Mouse (Mus musculus) kidney, embryonic 14.5 days (tissue): Measurements from ENCODE around the gene Abhd11. TPM values are rescaled to one million over a fixed set of nuclear protein-coding genes. Genes with fewer than 3 reads are reported as not detected.

ENCODE experiments used
- ATAC-seq: fragments of 200-750 bp; cut with Nextera tagmentation; 2 replicates; pipeline ENCODE4 v1.8.0; 2017; ENCODE audit warnings: moderate number of reproducible peaks, mild to moderate bottlenecking, moderate TSS enrichment, moderate library complexity; ENCODE audit not compliant: low FRiP score, low TSS enrichment
- H3K27ac ChIP-seq: fragments of 300-500 bp; sonication (generic); 2 replicates; pipeline ENCODE4 v1.5.1; 2014; ENCODE audit warnings: low read depth, mild to moderate bottlenecking, low read length, moderate library complexity, mixed read lengths
- H3K27me3 ChIP-seq: fragments of 300-500 bp; sonication (generic); 2 replicates; pipeline ENCODE4 v1.6.1; 2014; ENCODE audit warnings: mild to moderate bottlenecking, low read length; ENCODE audit not compliant: control insufficient read depth, insufficient read depth
- H3K36me3 ChIP-seq: fragments of 300-500 bp; sonication (generic); 2 replicates; pipeline ENCODE4 v1.6.1; 2014; ENCODE audit warnings: low read length, mixed read lengths; ENCODE audit not compliant: control insufficient read depth, insufficient read depth
- H3K4me1 ChIP-seq: fragments of 300-500 bp; sonication (generic); 2 replicates; pipeline ENCODE4 v1.6.1; 2014; ENCODE audit warnings: low read length, mixed read lengths; ENCODE audit not compliant: control insufficient read depth, insufficient read depth
- H3K4me2 ChIP-seq: fragments of 300-500 bp; sonication (generic); replicated peaks from 2 replicates; pipeline ENCODE4 v1.6.1; 2014; ENCODE audit warnings: low read depth, mild to moderate bottlenecking, low read length
- H3K4me3 ChIP-seq: fragments of 300-500 bp; sonication (generic); 2 replicates; pipeline ENCODE4 v1.5.1; 2014; ENCODE audit warnings: mild to moderate bottlenecking, low read length
- H3K9ac ChIP-seq: fragments of 300-500 bp; sonication (generic); 2 replicates; pipeline ENCODE4 v1.6.1; 2014; ENCODE audit warnings: low read depth, mild to moderate bottlenecking, low read length, moderate library complexity
- H3K9me3 ChIP-seq: fragments of 300-500 bp; sonication (generic); 2 replicates; pipeline ENCODE4 v1.6.1; 2016; ENCODE audit warnings: low read length; ENCODE audit not compliant: control insufficient read depth
- WGBS: fragments of 180-500 bp; shearing (Covaris S2); extraction: QIAGEN DNeasy Blood & Tissue Kit; methylation state at CpG from one replicate; pipeline ENCODE4 v1.1.7; 2014; 5-methylcytosine and 5-hydroxymethylcytosine counted together
- polyA plus RNA-seq: library from polyadenylated mRNA; unstranded; fragments of >200 nt; fragmentation: Nextera tagmentation; extraction: Ambion mirVana; gene quantifications from 2 replicates; pipeline ENCODE4 v1.2.1, GENCODE M21; 2014

The Abhd11 gene
- polyA plus RNA-seq, 1 experiment from 2014 or later: 73.5 TPM

GRCm38 (mm10) chr5:134970671-134971070 lies 38.3 kb upstream of the Abhd11 start:
- Histone ChIP-seq H3K4me3 (no peak overlapping the region), H3K9me3 (no peaks in the 10 kb centered on the region)
- 66% methylated on average over 8 of the region's 8 CpGs for WGBS

GRCm38 (mm10) chr5:134973081-134973480 lies 35.9 kb upstream of the Abhd11 start:
- Histone ChIP-seq H3K9ac (no peak overlapping the region), H3K36me3 (no peaks in the 10 kb centered on the region), H3K4me1 (no peaks in the 10 kb centered on the region), H3K9me3 (no peaks in the 10 kb centered on the region), H3K4me3 (no peak overlapping the region), H3K4me2 (no peak overlapping the region), H3K27me3 (no peaks in the 10 kb centered on the region), H3K27ac (no peak overlapping the region)
- no peak for ATAC-seq

More at GRCm38 (mm10) chr5:134970671-134971070, 38.3 kb upstream of the Abhd11 start:
- no peak overlapping the region for H3K9ac ChIP-seq
- no peaks in the 10 kb centered on the region for H3K36me3 ChIP-seq
- no peak overlapping the region for H3K4me2 ChIP-seq
- H3K27me3 ChIP-seq: no peaks in the 10 kb centered on the region
- H3K27ac ChIP-seq: no peak overlapping the region
- no peak for ATAC-seq
- 0 out of 2 replicates have a peak, but pooled peaks cover 5% of the 10 kb centered on the region for H3K4me1 ChIP-seq

- Histone ChIP-seq H3K36me3 (no peaks in the 10 kb centered on the region), H3K27ac (no peak overlapping the region), H3K27me3 (no peaks in the 10 kb centered on the region), H3K4me2 (no peak overlapping the region), H3K4me1 (no peaks in the 10 kb centered on the region), H3K4me3 (no peak overlapping the region), H3K9ac (no peak overlapping the region), H3K9me3 (no peaks in the 10 kb centered on the region)
- no peak for ATAC-seq
- 82% methylated on average over 7 of the region's 7 CpGs for WGBS
These were observed 35.4 kb upstream of the Abhd11 start for GRCm38 (mm10) chr5:134973526-134973925.

- no peak for ATAC-seq
- H3K36me3 ChIP-seq: no peaks in the 10 kb centered on the region
- no peaks in the 10 kb centered on the region for H3K9me3 ChIP-seq
- H3K9ac ChIP-seq: no peak overlapping the region
- H3K27ac ChIP-seq: no peak overlapping the region; the same call in 1 of the 2 replicates
- no peak overlapping the region for H3K4me3 ChIP-seq
- H3K4me2 ChIP-seq: no peak overlapping the region
- no peaks in the 10 kb centered on the region for H3K27me3 ChIP-seq
- no peaks in the 10 kb centered on the region for H3K4me1 ChIP-seq
- WGBS: 51% methylated on average over 7 of the region's 7 CpGs
These were observed 34.7 kb upstream of the Abhd11 start for GRCm38 (mm10) chr5:134974294-134974693.

GRCm38 (mm10) chr5:134974921-134975320 lies 34.0 kb upstream of the Abhd11 start:
- 49% methylated on average over 2 of the region's 2 CpGs for WGBS
- Histone ChIP-seq H3K36me3 (no peaks in the 10 kb centered on the region), H3K9ac (no peak overlapping the region), H3K27ac (no peak overlapping the region), H3K27me3 (no peaks in the 10 kb centered on the region), H3K4me3 (no peak overlapping the region), H3K4me2 (no peak overlapping the region), H3K4me1 (no peaks in the 10 kb centered on the region), H3K9me3 (no peaks in the 10 kb centered on the region)
- no peak for ATAC-seq

- no peak overlapping the region for H3K4me3 ChIP-seq
- no peak overlapping the region for H3K4me2 ChIP-seq
- no peak overlapping the region for H3K27ac ChIP-seq
- no peak overlapping the region for H3K9ac ChIP-seq
- H3K4me1 ChIP-seq: no peaks in the 10 kb centered on the region
- ATAC-seq: no peak
- no peaks in the 10 kb centered on the region for H3K36me3 ChIP-seq
- no peaks in the 10 kb centered on the region for H3K27me3 ChIP-seq
- H3K9me3 ChIP-seq: no peaks in the 10 kb centered on the region
- 88% methylated on average over 2 of the region's 2 CpGs for WGBS
These were observed 32.8 kb upstream of the Abhd11 start for GRCm38 (mm10) chr5:134976164-134976563.

GRCm38 (mm10) chr5:134976577-134977250 lies 32.2 kb upstream of the Abhd11 start:
- no peaks in the 10 kb centered on the region for H3K36me3 ChIP-seq
- H3K27me3 ChIP-seq: no peaks in the 10 kb centered on the region
- ATAC-seq: no peak
- no peak overlapping the region for H3K4me3 ChIP-seq
- no peak overlapping the region for H3K27ac ChIP-seq
- H3K4me2 ChIP-seq: no peak overlapping the region
- H3K9me3 ChIP-seq: no peaks in the 10 kb centered on the region
- no peak overlapping the region for H3K9ac ChIP-seq
- no peaks in the 10 kb centered on the region for H3K4me1 ChIP-seq
- WGBS: 86% methylated on average over 14 of the region's 14 CpGs

- Histone ChIP-seq H3K36me3 (no peaks in the 10 kb centered on the region), H3K9ac (no peak overlapping the region), H3K4me3 (no peak overlapping the region), H3K27ac (no peak overlapping the region), H3K27me3 (no peaks in the 10 kb centered on the region), H3K9me3 (no peaks in the 10 kb centered on the region), H3K4me2 (no peak overlapping the region), H3K4me1 (no peaks in the 10 kb centered on the region)
- 73% methylated on average over 4 of the region's 4 CpGs for WGBS
- no peak for ATAC-seq
These were observed 31.1 kb upstream of the Abhd11 start for GRCm38 (mm10) chr5:134977837-134978236.

GRCm38 (mm10) chr5:134981149-134981548 lies 27.8 kb upstream of the Abhd11 start:
- 68% methylated on average over 10 of the region's 10 CpGs for WGBS
- Histone ChIP-seq H3K9me3 (no peaks in the 10 kb centered on the region), H3K36me3 (no peaks in the 10 kb centered on the region), H3K9ac (no peak overlapping the region), H3K27ac (no peak overlapping the region), H3K27me3 (peaks cover 22% of the 10 kb centered on the region), H3K4me1 (peaks cover 10% of the 10 kb centered on the region), H3K4me2 (no peak overlapping the region), H3K4me3 (no peak overlapping the region)
- no peak for ATAC-seq
